Mouse (Mus musculus) stomach, embryonic 15.5 days (tissue): ENCODE measurements around the gene Wdr6. TPM values are rescaled to one million over a fixed set of nuclear protein-coding genes. Genes with fewer than 3 reads are reported as not detected.

ENCODE experiments used
- ATAC-seq: fragments of 200-750 bp; cut with Nextera tagmentation; 2 replicates; pipeline ENCODE4 v1.8.0; 2017; ENCODE audit warnings: low read depth, moderate number of reproducible peaks, moderate TSS enrichment; ENCODE audit not compliant: insufficient read depth, low FRiP score
- H3K27ac ChIP-seq: fragments of 300-500 bp; sonication (generic); 2 replicates; pipeline ENCODE4 v1.5.1; 2015; ENCODE audit warnings: mild to moderate bottlenecking, inconsistent platforms
- H3K27me3 ChIP-seq: fragments of 300-500 bp; sonication (generic); replicated peaks from 2 replicates; pipeline ENCODE4 v1.6.1; 2015; ENCODE audit warnings: inconsistent platforms
- H3K36me3 ChIP-seq: fragments of 300-500 bp; sonication (generic); 2 replicates; pipeline ENCODE4 v1.6.1; 2015; ENCODE audit warnings: inconsistent platforms
- H3K4me1 ChIP-seq: fragments of 300-500 bp; sonication (generic); 2 replicates; pipeline ENCODE4 v1.6.1; 2015; ENCODE audit warnings: inconsistent platforms
- H3K4me2 ChIP-seq: fragments of 300-500 bp; sonication (generic); 2 replicates; pipeline ENCODE4 v1.6.1; 2015; ENCODE audit warnings: mild to moderate bottlenecking, inconsistent platforms
- H3K4me3 ChIP-seq: fragments of 300-500 bp; sonication (generic); replicated peaks from 2 replicates; pipeline ENCODE4 v1.5.1; 2015; ENCODE audit warnings: inconsistent platforms
- H3K9ac ChIP-seq: fragments of 300-500 bp; sonication (generic); 2 replicates; pipeline ENCODE4 v1.6.1; 2015; ENCODE audit warnings: inconsistent platforms
- H3K9me3 ChIP-seq: fragments of 300-500 bp; sonication (generic); 2 replicates; pipeline ENCODE4 v1.6.1; 2016; ENCODE audit warnings: inconsistent platforms
- WGBS: fragments of 180-500 bp; shearing (Covaris S2); methylation state at CpG from one replicate; pipeline ENCODE4 v1.1.7; 2015; 5-methylcytosine and 5-hydroxymethylcytosine counted together
- polyA plus RNA-seq: library from polyadenylated mRNA; unstranded; fragments of >200 nt; fragmentation: Nextera tagmentation; extraction: Ambion mirVana; gene quantifications from 2 replicates; pipeline ENCODE4 v1.2.1, GENCODE M21; 2015

Gene Wdr6
- polyA plus RNA-seq, 1 experiment from 2014 or later, result 74.9 TPM

DNA sequence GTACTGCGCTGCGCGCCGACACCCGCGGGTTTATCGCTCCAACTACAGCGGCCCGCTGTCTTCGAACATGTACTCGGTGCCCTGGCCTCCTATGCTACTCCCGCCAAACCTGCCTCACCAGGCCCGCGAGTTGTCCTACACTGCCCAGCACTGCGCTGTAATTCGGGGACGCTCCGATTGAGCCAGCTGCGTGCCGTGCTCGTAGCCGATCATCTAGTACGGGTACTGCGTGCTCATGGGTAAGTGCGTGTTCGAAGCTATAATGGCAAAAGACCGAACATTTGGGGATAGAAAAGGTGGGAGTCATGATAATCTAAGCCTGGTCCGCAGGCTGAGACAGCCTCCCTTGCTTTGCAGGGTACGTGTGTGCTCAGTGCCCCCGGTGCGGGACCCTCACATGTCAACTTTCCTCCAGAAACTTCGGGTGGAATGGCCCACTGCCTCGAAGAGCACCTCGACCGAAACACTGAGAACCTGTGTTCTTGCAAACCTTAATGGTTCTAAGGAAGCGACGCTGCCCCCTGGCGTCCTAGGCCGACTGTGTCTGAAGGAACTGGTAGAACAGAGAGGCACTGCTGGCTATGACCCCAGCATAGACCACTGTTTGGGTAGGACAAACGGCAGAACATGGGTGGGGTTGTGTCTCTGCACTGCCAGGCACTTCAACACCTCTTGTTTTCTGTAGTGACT, 8.2 kb downstream of the Wdr6 start:
- H3K27me3 ChIP-seq, result no peaks in the 10 kb centered on the region
- peaks cover 28% of the 10 kb centered on the region for H3K36me3 ChIP-seq
- ATAC-seq, result no peak
- no peaks in the 10 kb centered on the region for H3K9me3 ChIP-seq
- H3K27ac ChIP-seq, result peak overlapping the region; percentile 75
- WGBS, result 2% methylated on average over 40 of the region's 40 CpGs
- peaks cover 34% of the 10 kb centered on the region for H3K4me1 ChIP-seq
- peak overlapping the region; percentile 99 for H3K4me2 ChIP-seq
- H3K4me3 ChIP-seq, result peak overlapping the region; percentile 69
- peak overlapping the region; percentile 44 for H3K9ac ChIP-seq

DNA sequence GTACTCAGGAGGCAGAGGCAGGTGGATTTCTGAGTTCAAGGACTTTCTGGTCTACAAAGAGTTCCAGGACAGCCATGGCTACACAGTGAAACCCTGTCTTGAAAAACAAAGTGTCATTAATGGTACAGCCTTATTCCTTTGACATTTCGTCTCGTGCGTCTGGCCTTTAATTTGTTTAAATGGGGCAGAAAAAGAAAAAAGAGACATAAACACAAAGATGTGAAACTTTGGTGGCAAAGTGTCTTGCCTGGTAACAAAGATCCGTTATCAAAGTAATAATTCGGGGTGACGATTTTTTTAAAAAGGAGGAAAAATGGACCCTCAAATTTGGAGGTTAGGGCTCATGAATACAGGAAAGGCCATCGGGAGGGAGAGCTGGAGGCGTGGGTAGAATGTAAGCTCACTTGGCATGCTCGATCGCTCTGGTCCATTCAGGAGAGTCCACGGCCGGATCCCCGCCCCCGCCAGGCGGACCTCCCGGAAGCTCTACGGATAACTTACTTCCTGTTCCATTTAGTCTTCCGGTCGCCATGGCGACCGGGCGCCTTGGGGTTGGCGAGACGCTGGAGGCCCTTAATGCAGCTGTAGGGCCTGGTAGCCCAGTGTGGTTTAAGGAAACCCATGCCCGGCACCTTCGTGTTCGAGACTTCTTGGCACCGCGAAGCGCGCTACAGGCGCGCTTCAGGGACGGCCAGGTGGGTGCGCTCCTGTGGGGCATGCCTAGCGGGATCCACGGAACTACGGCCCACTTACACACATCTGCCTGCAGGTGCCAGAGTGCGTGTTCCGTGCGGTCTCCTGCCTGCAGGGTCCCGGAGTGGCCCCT, 8.9 kb downstream of the Wdr6 start, which contains the start of gene Dalrd3:
TSS of gene Dalrd3 (plus strand) at position 506 of the 826 bp plus-strand sequence.
- peak within 1 kb of the TSS; percentile 99 for H3K4me2 ChIP-seq
- peak within 1 kb of the TSS; percentile 75 for H3K27ac ChIP-seq
- peak within 1 kb of the TSS; percentile 44 for H3K9ac ChIP-seq
- WGBS, result 6% methylated on average over 42 of the region's 42 CpGs
- peaks cover 34% of the 10 kb centered on the region for H3K4me1 ChIP-seq
- H3K36me3 ChIP-seq, result peaks cover 27% of the 10 kb centered on the region
- H3K4me3 ChIP-seq, result peak within 1 kb of the TSS; percentile 69
- no peaks in the 10 kb centered on the region for H3K27me3 ChIP-seq
- peak; percentile 63 for ATAC-seq
- H3K9me3 ChIP-seq, result no peaks in the 10 kb centered on the region

DNA sequence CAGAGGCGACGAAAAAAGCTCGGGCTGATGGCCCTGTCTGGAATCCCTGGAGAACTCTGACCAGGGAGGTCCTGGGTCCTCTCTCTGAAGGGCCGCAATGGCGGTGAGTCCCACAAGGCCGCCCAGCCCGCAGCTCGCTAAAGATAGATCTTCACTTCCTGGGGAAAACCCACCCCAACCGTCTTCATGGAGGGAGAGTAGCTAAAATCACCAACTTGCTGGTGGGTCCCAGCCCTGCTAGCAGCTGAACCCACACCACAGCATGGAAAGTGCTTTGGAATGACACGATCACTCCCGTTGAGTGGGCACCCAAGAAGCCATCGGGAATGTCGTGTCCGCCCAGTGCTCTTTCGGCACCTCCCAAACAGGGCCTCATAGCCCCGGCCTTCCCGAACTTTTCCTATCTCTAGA, 10.0 kb downstream of the Wdr6 start:
- Histone ChIP-seq H3K9me3 (no peaks in the 10 kb centered on the region), H3K4me3 (peak overlapping the region; percentile 61), H3K27me3 (no peaks in the 10 kb centered on the region), H3K36me3 (peaks cover 37% of the 10 kb centered on the region), H3K9ac (no peak overlapping the region), H3K4me2 (peak overlapping the region; percentile 98), H3K27ac (0 out of 2 replicates have a peak overlapping the region, but pooled peaks have one; percentile 98), H3K4me1 (peaks cover 32% of the 10 kb centered on the region)
- ATAC-seq, result no peak
- 72% methylated on average over 17 of the region's 17 CpGs for WGBS

DNA sequence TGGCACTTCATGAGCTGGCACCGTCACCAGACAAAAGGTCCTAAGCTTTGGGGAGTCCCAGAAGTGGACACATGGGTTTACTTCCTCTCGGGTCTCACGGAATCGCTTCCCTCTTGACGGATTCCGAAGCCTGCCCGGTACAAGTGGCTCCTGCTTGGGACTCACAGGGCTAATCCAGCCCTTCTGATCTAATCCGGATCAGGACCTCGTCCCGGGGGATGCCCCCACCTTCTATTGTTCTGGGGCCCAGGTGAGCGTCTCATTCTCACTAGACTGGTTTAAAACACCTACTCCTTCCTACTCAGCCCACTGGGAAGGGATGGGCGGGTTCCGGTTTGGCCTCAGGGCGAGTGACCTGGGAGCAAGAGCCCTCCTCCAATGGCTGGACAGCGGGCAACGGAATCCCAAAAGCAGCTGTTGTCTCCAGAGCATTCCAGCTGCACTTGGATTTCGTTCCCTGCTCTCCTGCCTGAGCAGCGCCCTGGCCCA, 10.6 kb downstream of the Wdr6 start:
- 7% methylated on average over 18 of the region's 18 CpGs for WGBS
- no peak for ATAC-seq

DNA sequence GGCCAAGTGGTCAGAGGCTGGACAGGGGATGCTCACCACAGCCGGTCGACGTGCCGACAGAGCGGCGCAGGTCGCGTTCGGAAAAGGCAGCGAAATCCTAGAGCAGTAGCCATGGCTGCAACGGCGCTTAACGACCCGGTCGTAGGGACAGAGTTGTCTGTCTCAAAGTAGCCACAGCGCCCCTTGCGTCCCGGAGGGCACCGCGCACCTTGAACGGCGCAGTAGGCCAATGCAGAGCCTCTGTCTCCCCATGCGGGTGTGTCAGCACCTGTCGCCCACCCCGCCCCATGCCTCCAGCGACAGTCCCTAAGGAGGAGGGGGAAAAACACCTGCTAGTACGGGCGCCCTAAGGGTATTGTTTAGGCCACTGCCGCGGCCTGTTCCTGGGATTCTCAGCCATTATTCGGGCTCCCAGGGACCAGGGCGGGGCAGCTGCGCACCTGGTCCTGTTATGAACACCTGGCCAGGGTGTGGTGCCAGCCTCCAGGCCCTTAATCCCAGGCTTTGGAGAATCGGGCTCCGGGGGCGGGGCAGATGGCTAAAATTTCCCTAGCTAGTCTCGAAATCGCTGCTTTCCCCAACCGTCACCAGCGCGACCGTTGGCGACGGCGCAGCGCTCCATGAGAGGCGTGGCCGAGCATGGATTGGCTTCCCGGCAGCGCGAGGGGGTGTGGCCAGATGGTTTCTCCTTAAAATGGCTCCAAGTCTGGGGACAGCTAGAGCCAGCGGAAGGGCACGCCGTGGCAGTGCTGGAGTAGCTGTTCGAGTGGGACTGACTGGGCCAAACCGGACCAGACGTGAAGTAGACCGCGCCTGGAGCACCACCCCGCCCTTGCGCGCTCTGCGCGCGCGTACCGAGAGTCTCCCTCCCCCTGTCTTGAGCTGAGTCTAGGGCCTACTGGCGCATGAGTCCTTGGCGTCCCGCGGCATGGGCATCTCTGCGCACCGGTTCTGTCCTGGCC, 11.4 kb downstream of the Wdr6 start, which contains the start of gene Ndufaf3:
TSS of gene Ndufaf3 (minus strand) at position 620 of the 962 bp plus-strand sequence.
- ATAC-seq, result peak; percentile 82
- H3K4me3 ChIP-seq, result peak within 1 kb of the TSS; percentile 61
- H3K4me2 ChIP-seq, result peak within 1 kb of the TSS; percentile 98
- H3K36me3 ChIP-seq, result peaks cover 31% of the 10 kb centered on the region
- H3K4me1 ChIP-seq, result peaks cover 31% of the 10 kb centered on the region
- no peaks in the 10 kb centered on the region for H3K9me3 ChIP-seq
- peak within 1 kb of the TSS; percentile 98 for H3K27ac ChIP-seq
- WGBS, result 0% methylated on average over 73 of the region's 73 CpGs
- H3K9ac ChIP-seq, result peak within 1 kb of the TSS; percentile 64
- H3K27me3 ChIP-seq, result no peaks in the 10 kb centered on the region

More for the DNA sequence above, 10.6 kb downstream of the Wdr6 start:
- H3K36me3 ChIP-seq, result peaks cover 36% of the 10 kb centered on the region
- peak overlapping the region; percentile 63 for H3K9ac ChIP-seq
- H3K4me3 ChIP-seq, result peak overlapping the region; percentile 61
- no peaks in the 10 kb centered on the region for H3K9me3 ChIP-seq
- H3K27me3 ChIP-seq, result no peaks in the 10 kb centered on the region
- H3K4me1 ChIP-seq, result peaks cover 31% of the 10 kb centered on the region
- H3K27ac ChIP-seq, result peak overlapping the region; percentile 98
- peak overlapping the region; percentile 98 for H3K4me2 ChIP-seq

DNA sequence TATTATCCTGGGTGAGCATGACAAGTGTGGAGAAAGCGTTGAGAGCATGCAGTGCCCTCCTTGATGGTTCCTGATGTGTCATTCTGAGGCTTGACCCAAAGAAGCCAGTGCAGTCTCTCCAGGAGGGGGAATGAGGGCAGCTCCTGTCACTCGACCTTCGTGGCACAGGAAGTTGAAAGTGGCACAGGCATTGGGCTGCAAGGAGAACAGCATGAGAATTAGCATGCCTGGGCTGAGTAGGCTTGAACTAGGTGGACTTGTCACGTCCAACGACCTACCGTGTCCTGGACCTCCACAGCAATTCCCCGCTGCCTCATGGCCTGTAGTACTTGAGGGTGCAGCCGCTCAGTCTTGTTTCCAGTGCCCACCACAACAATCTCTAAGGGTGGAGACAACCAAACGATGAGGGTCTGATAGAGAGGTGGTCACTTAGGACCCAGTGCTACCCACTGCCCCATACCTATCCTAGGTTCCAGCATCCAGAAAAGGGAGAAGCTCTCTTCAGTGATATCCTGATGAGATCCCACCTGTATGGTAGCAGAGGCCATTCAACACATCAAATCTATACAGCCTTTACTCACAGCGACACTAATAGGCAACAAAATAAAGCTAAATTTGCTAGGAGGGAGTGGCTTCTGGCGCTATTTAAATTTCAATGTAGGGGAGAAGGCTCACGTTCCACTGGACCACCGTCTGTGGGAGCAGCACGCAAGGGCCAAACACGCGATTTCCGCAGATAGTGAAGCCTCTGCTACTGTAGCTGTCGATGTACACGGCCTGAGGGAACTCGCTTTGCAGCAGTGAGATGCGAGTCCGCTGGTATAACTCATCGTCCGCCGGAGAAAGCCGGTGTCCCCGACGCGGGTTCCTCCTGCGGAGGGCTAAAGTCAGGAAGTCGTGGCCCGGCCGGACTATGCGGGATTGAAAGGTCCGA, 12.4 kb downstream of the Wdr6 start:
- ATAC-seq, result 0 out of 2 replicates have a peak, but pooled peaks have one; percentile 0
- peaks cover 22% of the 10 kb centered on the region; the same call in 1 of the 2 replicates for H3K36me3 ChIP-seq
- H3K27me3 ChIP-seq, result no peaks in the 10 kb centered on the region
- WGBS, result 11% methylated on average over 35 of the region's 35 CpGs
- H3K4me3 ChIP-seq, result peak overlapping the region; percentile 61
- peak overlapping the region; percentile 64 for H3K9ac ChIP-seq
- peaks cover 39% of the 10 kb centered on the region for H3K4me1 ChIP-seq
- peak overlapping the region; percentile 98 for H3K4me2 ChIP-seq
- H3K9me3 ChIP-seq, result no peaks in the 10 kb centered on the region
- peak overlapping the region; percentile 98 for H3K27ac ChIP-seq

DNA sequence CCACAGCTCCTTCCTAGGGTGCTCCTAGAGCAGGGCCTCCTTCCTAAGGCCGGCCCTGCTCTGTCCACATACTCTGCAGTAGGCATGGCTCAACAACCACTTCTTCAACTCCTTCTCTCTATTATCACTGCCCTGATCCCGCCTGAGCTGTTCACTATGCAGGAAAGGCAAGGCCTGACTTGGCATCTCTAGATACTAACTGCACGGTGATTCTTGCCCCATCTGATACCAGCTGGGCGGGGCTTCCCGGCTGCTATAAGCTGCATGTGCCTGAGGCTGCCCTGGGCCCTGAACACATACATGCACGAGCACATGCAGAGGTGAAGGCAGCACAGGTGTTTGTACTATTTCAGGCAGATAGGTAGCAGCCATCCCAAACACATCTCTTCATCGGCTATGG, 14.4 kb downstream of the Wdr6 start:
- Histone ChIP-seq H3K4me2 (no peak overlapping the region), H3K27me3 (no peaks in the 10 kb centered on the region), H3K4me1 (peaks cover 26% of the 10 kb centered on the region), H3K9me3 (no peaks in the 10 kb centered on the region), H3K9ac (no peak overlapping the region), H3K4me3 (no peak overlapping the region), H3K36me3 (peaks cover 24% of the 10 kb centered on the region; the same call in 1 of the 2 replicates), H3K27ac (no peak overlapping the region)
- WGBS, result 74% methylated on average over 7 of the region's 7 CpGs
- no peak for ATAC-seq

DNA sequence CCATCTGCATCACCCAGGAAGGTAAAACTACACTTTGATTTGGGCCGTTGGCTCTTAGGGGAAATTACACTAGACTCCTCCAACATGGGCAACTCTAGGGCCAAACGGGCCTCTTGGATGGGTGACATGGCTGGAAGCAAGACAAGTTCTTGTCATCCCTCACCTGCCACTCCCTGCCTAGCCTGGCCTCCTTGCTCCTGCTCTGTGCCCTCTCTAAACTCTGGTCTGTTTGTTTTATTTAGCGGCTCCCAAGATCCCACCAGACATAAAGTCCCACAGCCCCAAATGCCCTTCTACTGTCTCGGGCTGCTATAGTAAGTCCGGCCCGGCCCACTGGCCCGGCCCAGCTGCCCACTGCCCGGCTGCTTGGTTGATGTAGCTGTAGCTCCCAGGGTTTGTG, 14.9 kb downstream of the Wdr6 start:
- Histone ChIP-seq H3K27ac (no peak overlapping the region), H3K4me1 (peaks cover 25% of the 10 kb centered on the region), H3K4me3 (no peak overlapping the region), H3K36me3 (peaks cover 25% of the 10 kb centered on the region; the same call in 1 of the 2 replicates), H3K9me3 (no peaks in the 10 kb centered on the region), H3K9ac (no peak overlapping the region), H3K4me2 (no peak overlapping the region), H3K27me3 (no peaks in the 10 kb centered on the region)
- no peak for ATAC-seq
- WGBS, result 88% methylated on average over 8 of the region's 8 CpGs

DNA sequence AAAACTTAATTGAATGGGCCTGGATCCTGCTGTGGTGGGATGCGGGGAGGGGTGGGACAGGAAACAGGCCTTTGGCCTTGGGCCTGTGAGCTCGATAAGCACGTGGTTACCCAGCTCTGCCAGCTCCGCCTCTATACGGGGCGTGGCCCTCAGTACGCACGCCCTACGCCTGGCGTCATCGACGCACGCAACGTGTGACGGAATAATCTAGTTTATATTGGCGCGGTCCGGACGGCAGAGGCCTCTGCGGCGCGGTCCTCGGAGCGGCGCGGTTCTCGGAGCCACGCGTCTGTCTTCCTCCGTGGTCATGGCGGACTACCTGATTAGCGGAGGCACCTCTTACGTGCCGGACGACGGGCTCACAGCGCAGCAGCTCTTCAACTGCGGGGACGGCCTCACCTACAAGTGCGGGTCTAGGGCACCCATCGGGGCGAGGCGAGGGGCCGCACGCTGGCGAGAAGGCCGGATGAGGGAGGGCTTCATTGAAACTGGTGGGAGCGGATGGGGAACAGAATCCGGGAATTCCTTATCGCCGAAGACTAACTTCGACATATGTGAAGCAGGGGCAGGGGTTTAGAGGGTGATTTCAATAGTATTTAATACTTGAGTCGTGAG, 18.2 kb downstream of the Wdr6 start, which contains the start of gene Impdh2:
TSS of gene Impdh2 (plus strand) at position 60 of the 615 bp plus-strand sequence.
- H3K4me1 ChIP-seq, result peaks cover 9% of the 10 kb centered on the region
- H3K36me3 ChIP-seq, result peaks cover 51% of the 10 kb centered on the region
- peak within 1 kb of the TSS; percentile 77 for H3K27ac ChIP-seq

DNA sequence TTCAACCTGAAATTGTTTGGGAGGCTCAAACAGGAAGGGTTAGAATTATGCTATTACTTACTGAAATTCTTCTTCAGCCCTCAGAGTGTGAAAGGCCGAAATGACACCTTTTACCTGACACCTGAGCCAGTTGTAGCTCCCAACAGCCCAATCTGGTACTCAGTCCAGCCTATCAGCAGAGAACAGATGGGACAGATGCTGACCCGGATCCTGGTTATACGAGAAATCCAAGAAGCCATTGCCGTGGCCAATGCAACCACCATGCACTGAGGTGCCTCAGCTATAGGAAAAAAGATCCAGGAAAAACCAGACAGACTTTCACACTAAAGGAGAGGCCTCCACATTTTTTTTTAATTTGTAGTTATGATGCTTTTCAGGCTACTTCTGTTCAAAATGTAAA, 19.4 kb downstream of the Wdr6 start:
- peaks cover 9% of the 10 kb centered on the region for H3K4me1 ChIP-seq
- peaks cover 46% of the 10 kb centered on the region for H3K36me3 ChIP-seq
- no peak for ATAC-seq
- H3K9me3 ChIP-seq, result no peaks in the 10 kb centered on the region
- H3K9ac ChIP-seq, result no peak overlapping the region
- H3K27ac ChIP-seq, result no peak overlapping the region
- no peak overlapping the region for H3K4me3 ChIP-seq
- H3K4me2 ChIP-seq, result no peak overlapping the region
- WGBS, result 92% methylated on average over 4 of the region's 4 CpGs
- no peaks in the 10 kb centered on the region for H3K27me3 ChIP-seq

More for the DNA sequence above, 18.2 kb downstream of the Wdr6 start, which contains the start of gene Impdh2:
- peak within 1 kb of the TSS; percentile 68 for H3K9ac ChIP-seq
- H3K9me3 ChIP-seq, result no peaks in the 10 kb centered on the region
- H3K27me3 ChIP-seq, result no peaks in the 10 kb centered on the region
- H3K4me2 ChIP-seq, result peak within 1 kb of the TSS; percentile 66
- peak within 1 kb of the TSS; percentile 61 for H3K4me3 ChIP-seq
- ATAC-seq, result peak; percentile 98
- WGBS, result under 1% methylated on average over 53 of the region's 53 CpGs
